Mouse (Mus musculus): ENCODE measurements at regions not wholly inside any gene's neighbourhood (a gene's known extent, or its start where the extent isn't known, plus 50 kb on each side); places are given as distances from the start of the nearest gene placed in this dataset.

- 43% methylated on average over 2 of the region's 2 CpGs for WGBS
Observed at GRCm38 (mm10) chr12:7820718-7821117, 156.7 kb upstream of the Apob start.

GRCm38 (mm10) chr12:7835731-7836130 lies 141.7 kb upstream of the Apob start:
- no peaks in the 10 kb centered on the region for H3K27me3 ChIP-seq (ENCODE audit: control insufficient read depth, insufficient read depth, low read length)
- 85% methylated on average over 3 of the region's 3 CpGs for WGBS
- H3K4me1 ChIP-seq (ENCODE audit: control insufficient read depth, insufficient read depth, low read length), result no peaks in the 10 kb centered on the region
- no peak for DNase-seq (ENCODE audit: extremely low read depth, low read depth, low spot score)
- no peak overlapping the region for H3K27ac ChIP-seq (replicated peaks; ENCODE audit: insufficient read depth, low read depth, low read length)
- no peaks in the 10 kb centered on the region for H3K36me3 ChIP-seq (ENCODE audit: control insufficient read depth, insufficient read depth, low read length)
- H3K79me2 ChIP-seq (ENCODE audit: control insufficient read depth, insufficient read depth, low read length), result no peaks in the 10 kb centered on the region
- H3K9ac ChIP-seq (ENCODE audit: low read depth, low read length), result no peak overlapping the region
- no peak for TF ChIP-seq POLR2A (IDR thresholded peaks at IDR 0.05; ENCODE audit: extremely low read depth, insufficient read depth, low read length)
- TF ChIP-seq CTCF (IDR thresholded peaks at IDR 0.05; ENCODE audit: low read depth, low read length), result no peak
- no peak overlapping the region for H3K4me3 ChIP-seq (ENCODE audit: insufficient read depth, low read depth, low read length)

More at GRCm38 (mm10) chr12:7820718-7821117, 156.7 kb upstream of the Apob start:
- H3K4me1 ChIP-seq (ENCODE audit: control insufficient read depth, insufficient read depth, low read length), result peaks cover 6% of the 10 kb centered on the region
- H3K4me3 ChIP-seq (ENCODE audit: insufficient read depth, low read depth, low read length), result no peak overlapping the region
- no peak for DNase-seq (ENCODE audit: extremely low read depth, low read depth, low spot score)
- H3K36me3 ChIP-seq (ENCODE audit: control insufficient read depth, insufficient read depth, low read length), result no peaks in the 10 kb centered on the region
- no peak overlapping the region for H3K9ac ChIP-seq (ENCODE audit: low read depth, low read length)
- H3K27ac ChIP-seq (replicated peaks; ENCODE audit: insufficient read depth, low read depth, low read length), result no peak overlapping the region
- no peak for TF ChIP-seq POLR2A (IDR thresholded peaks at IDR 0.05; ENCODE audit: extremely low read depth, insufficient read depth, low read length)
- TF ChIP-seq CTCF (IDR thresholded peaks at IDR 0.05; ENCODE audit: low read depth, low read length), result no peak
- no peaks in the 10 kb centered on the region for H3K79me2 ChIP-seq (ENCODE audit: control insufficient read depth, insufficient read depth, low read length)
- no peaks in the 10 kb centered on the region for H3K27me3 ChIP-seq (ENCODE audit: control insufficient read depth, insufficient read depth, low read length)

GRCm38 (mm10) chr12:7853876-7854275 lies 123.6 kb upstream of the Apob start:
- TF ChIP-seq CTCF (IDR thresholded peaks at IDR 0.05; ENCODE audit: low read depth, low read length) (no peak), POLR2A (IDR thresholded peaks at IDR 0.05; ENCODE audit: extremely low read depth, insufficient read depth, low read length) (no peak)
- Histone ChIP-seq H3K9ac (ENCODE audit: low read depth, low read length) (no peak overlapping the region), H3K79me2 (ENCODE audit: control insufficient read depth, insufficient read depth, low read length) (no peaks in the 10 kb centered on the region), H3K4me1 (ENCODE audit: control insufficient read depth, insufficient read depth, low read length) (peaks cover 2% of the 10 kb centered on the region; the same call in 1 of the 2 replicates), H3K36me3 (ENCODE audit: control insufficient read depth, insufficient read depth, low read length) (no peaks in the 10 kb centered on the region), H3K27me3 (ENCODE audit: control insufficient read depth, insufficient read depth, low read length) (no peaks in the 10 kb centered on the region), H3K27ac (replicated peaks; ENCODE audit: insufficient read depth, low read depth, low read length) (no peak overlapping the region), H3K4me3 (ENCODE audit: insufficient read depth, low read depth, low read length) (no peak overlapping the region)
- no peak for DNase-seq (ENCODE audit: extremely low read depth, low read depth, low spot score)
- WGBS, result 86% methylated on average over 2 of the region's 2 CpGs

DNA sequence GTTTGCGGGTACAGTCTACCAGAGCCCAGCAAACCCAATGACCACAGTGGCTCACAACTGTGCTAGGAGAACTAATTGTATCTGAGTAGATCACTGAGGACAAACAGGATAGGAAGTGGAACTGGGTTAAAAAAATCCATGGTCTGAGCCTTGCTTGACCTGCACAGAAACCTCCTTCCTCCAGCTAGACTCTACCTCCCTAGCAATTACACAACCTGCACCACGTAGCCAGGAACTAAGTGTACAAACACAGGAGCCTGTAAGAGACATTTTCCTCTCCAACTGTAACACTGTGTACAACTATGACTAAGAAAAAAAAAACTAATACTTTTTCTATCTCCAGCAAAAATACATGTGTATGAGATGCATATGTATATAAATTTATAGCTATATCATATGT lies 121.8 kb upstream of the Apob start:
- DNase-seq (ENCODE audit: extremely low read depth, low read depth, low spot score), result peak; percentile 63
- Histone ChIP-seq H3K27ac (replicated peaks; ENCODE audit: insufficient read depth, low read depth, low read length) (no peak overlapping the region), H3K9ac (ENCODE audit: low read depth, low read length) (no peak overlapping the region), H3K36me3 (ENCODE audit: control insufficient read depth, insufficient read depth, low read length) (no peaks in the 10 kb centered on the region), H3K27me3 (ENCODE audit: control insufficient read depth, insufficient read depth, low read length) (no peaks in the 10 kb centered on the region), H3K4me1 (ENCODE audit: control insufficient read depth, insufficient read depth, low read length) (peaks cover 2% of the 10 kb centered on the region; the same call in 1 of the 2 replicates), H3K4me3 (ENCODE audit: insufficient read depth, low read depth, low read length) (no peak overlapping the region), H3K79me2 (ENCODE audit: control insufficient read depth, insufficient read depth, low read length) (no peaks in the 10 kb centered on the region)
- TF ChIP-seq CTCF (IDR thresholded peaks at IDR 0.05; ENCODE audit: low read depth, low read length) (no peak), POLR2A (IDR thresholded peaks at IDR 0.05; ENCODE audit: extremely low read depth, insufficient read depth, low read length) (no peak)
- 62% methylated on average over 2 of the region's 2 CpGs for WGBS

GRCm38 (mm10) chr12:7859533-7859932 lies 117.9 kb upstream of the Apob start:
- H3K4me3 ChIP-seq (ENCODE audit: insufficient read depth, low read depth, low read length), result no peak overlapping the region
- H3K27ac ChIP-seq (replicated peaks; ENCODE audit: insufficient read depth, low read depth, low read length), result no peak overlapping the region
- no peak for TF ChIP-seq CTCF (IDR thresholded peaks at IDR 0.05; ENCODE audit: low read depth, low read length)
- no peak for TF ChIP-seq POLR2A (IDR thresholded peaks at IDR 0.05; ENCODE audit: extremely low read depth, insufficient read depth, low read length)
- H3K4me1 ChIP-seq (ENCODE audit: control insufficient read depth, insufficient read depth, low read length), result peaks cover 2% of the 10 kb centered on the region; the same call in 1 of the 2 replicates
- H3K27me3 ChIP-seq (ENCODE audit: control insufficient read depth, insufficient read depth, low read length), result no peaks in the 10 kb centered on the region
- no peaks in the 10 kb centered on the region for H3K79me2 ChIP-seq (ENCODE audit: control insufficient read depth, insufficient read depth, low read length)
- H3K36me3 ChIP-seq (ENCODE audit: control insufficient read depth, insufficient read depth, low read length), result no peaks in the 10 kb centered on the region
- WGBS, result 85% methylated on average over 27 of the region's 28 CpGs
- no peak for DNase-seq (ENCODE audit: extremely low read depth, low read depth, low spot score)
- H3K9ac ChIP-seq (ENCODE audit: low read depth, low read length), result no peak overlapping the region

DNA sequence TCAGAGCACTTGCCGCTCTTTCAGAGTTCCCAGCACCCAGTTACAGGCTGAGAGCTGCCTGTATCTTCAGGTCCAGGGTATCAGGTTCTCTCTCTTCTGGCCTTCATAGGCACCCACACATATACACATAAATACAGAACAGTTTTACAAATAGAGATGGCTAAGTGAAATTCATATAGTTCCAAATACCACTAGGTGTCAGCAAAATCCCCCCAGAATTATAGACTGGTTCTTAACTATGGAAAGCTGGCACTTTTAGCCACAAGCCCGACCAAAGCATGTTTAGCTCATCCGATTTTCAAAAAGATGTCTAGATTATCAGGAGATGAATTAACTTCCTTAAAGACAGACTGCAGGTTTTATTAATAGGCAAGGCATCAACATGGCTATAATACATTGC lies 107.4 kb upstream of the Apob start:
- no peaks in the 10 kb centered on the region for H3K4me1 ChIP-seq (ENCODE audit: control insufficient read depth, insufficient read depth, low read length)
- H3K27me3 ChIP-seq (ENCODE audit: control insufficient read depth, insufficient read depth, low read length), result no peaks in the 10 kb centered on the region
- H3K4me3 ChIP-seq (ENCODE audit: insufficient read depth, low read depth, low read length), result no peak overlapping the region
- peak; percentile 18 for DNase-seq (ENCODE audit: extremely low read depth, low read depth, low spot score)
- no peaks in the 10 kb centered on the region for H3K36me3 ChIP-seq (ENCODE audit: control insufficient read depth, insufficient read depth, low read length)
- H3K9ac ChIP-seq (ENCODE audit: low read depth, low read length), result no peak overlapping the region
- H3K27ac ChIP-seq (replicated peaks; ENCODE audit: insufficient read depth, low read depth, low read length), result no peak overlapping the region
- TF ChIP-seq CTCF (IDR thresholded peaks at IDR 0.05; ENCODE audit: low read depth, low read length), result no peak
- no peak for TF ChIP-seq POLR2A (IDR thresholded peaks at IDR 0.05; ENCODE audit: extremely low read depth, insufficient read depth, low read length)
- 70% methylated on average over 3 of the region's 3 CpGs for WGBS
- no peaks in the 10 kb centered on the region for H3K79me2 ChIP-seq (ENCODE audit: control insufficient read depth, insufficient read depth, low read length)

Measured in liver, adult 2 months (tissue).